Comparison of ENCODE assay signal across 24 mouse cellular contexts in genomic region chr4:34847679-34848309, GRCm38 (mm10). TPM values are rescaled to one million over a fixed set of nuclear protein-coding genes. Genes with fewer than 3 reads are reported as not detected.
DNase-seq lines count a peak whose midpoint lies in the region; ATAC-seq and TF ChIP-seq lines count a peak whose summit lies in the region.
"Had no signal": no experiment of that assay in that cellular context is flagged by ENCODE, and none has a peak within 500 bp of the region (broad histone marks: within the 10 kb centered on the region; RNA-seq: fewer than 3 reads in every experiment).

No protein-coding gene starts in this region.

- peak; percentile 65 for ATAC-seq in lung, postnatal 0 days
- peak; percentile 40 to 69; a peak in 3 of 4 replicates for ATAC-seq in hematopoietic stem cell, adult 5-6 weeks (replicated peaks in 1 of 2; ENCODE audit: insufficient read depth in 1 of 2, low FRiP score in 2 of 2, low TSS enrichment in 1 of 2, low read depth in 1 of 2, poor library complexity in 2 of 2, severe bottlenecking in 2 of 2)
- ATAC-seq in midbrain, embryonic 14.5 days (ENCODE audit: low FRiP score, low TSS enrichment): no peak
- ATAC-seq: forebrain, embryonic 16.5 days had no signal

- peaks cover 5% of the 10 kb centered on the region; the same call in 1 of the 2 replicates for H3K4me1 ChIP-seq in lung, postnatal 0 days (ENCODE audit: insufficient read depth, low read depth, low read length)
- H3K4me1 ChIP-seq in midbrain, embryonic 14.5 days (ENCODE audit: control insufficient read depth, insufficient read depth, low read length): peaks cover 3% of the 10 kb centered on the region; the same call in 1 of the 2 replicates
- H3K4me1 ChIP-seq in cerebellum, adult 2 months (ENCODE audit: control insufficient read depth, insufficient read depth, low read length): peaks cover 8% of the 10 kb centered on the region; the same call in 1 of the 2 replicates

- peak; percentile 44 for DNase-seq in lung, postnatal 0 days (ENCODE audit: low spot score)
- no peak for DNase-seq in lung, postnatal 10 days
- peak; percentile 30 to 38 for DNase-seq in thymus, adult 18-20 months
- DNase-seq in midbrain, embryonic 14.5 days: no peak
- DNase-seq in kidney, postnatal 36 days: no peak
- no peak for DNase-seq in cerebellum, adult 2 months
- DNase-seq: adrenal gland, postnatal 25 days; B cell, adult 2 months; cerebellum, adult 9-11 months; gastrocnemius, adult 2 months had no signal

- no peak for TF ChIP-seq CTCF in lung, postnatal 0 days (IDR thresholded peaks at IDR 0.05)
- no peak for TF ChIP-seq CTCF in cerebellum, adult 2 months (IDR thresholded peaks at IDR 0.05; ENCODE audit: borderline replicate concordance, insufficient read depth, low read depth, low read length)

- WGBS in lung, postnatal 0 days: 67% methylated on average over 6 of the region's 6 CpGs
- WGBS in midbrain, embryonic 14.5 days: 95% methylated on average over 6 of the region's 6 CpGs
- WGBS in cerebellum, adult 2 months: 89% methylated on average over 6 of the region's 6 CpGs

- no peak overlapping the region for H3K4me3 ChIP-seq in lung, postnatal 0 days (ENCODE audit: low read depth, low read length)
- H3K4me3 ChIP-seq in midbrain, embryonic 14.5 days (replicated peaks; ENCODE audit: low read depth, low read length): no peak overlapping the region
- H3K4me3 ChIP-seq in cerebellum, adult 2 months (replicated peaks; ENCODE audit: insufficient read depth, low read depth, low read length): no peak overlapping the region
- H3K4me3 ChIP-seq: gastrocnemius, adult 2 months; limb, embryonic 13.5 days had no signal

- H3K4me2 ChIP-seq in lung, postnatal 0 days (replicated peaks; ENCODE audit: low read depth, low read length): no peak overlapping the region
- H3K4me2 ChIP-seq in midbrain, embryonic 14.5 days (ENCODE audit: low read length): no peak overlapping the region
- H3K4me2 ChIP-seq: limb, embryonic 13.5 days had no signal

- no peak for TF ChIP-seq POLR2A in cerebellum, adult 2 months (IDR thresholded peaks at IDR 0.05; ENCODE audit: borderline replicate concordance, insufficient read depth, low read length)

- H3K27ac ChIP-seq in lung, postnatal 0 days (ENCODE audit: low read length): peak overlapping the region; percentile 26; the same call in 1 of the 2 replicates
- no peak overlapping the region for H3K27ac ChIP-seq in midbrain, embryonic 14.5 days (replicated peaks; ENCODE audit: low read depth, low read length)
- no peak overlapping the region for H3K27ac ChIP-seq in cerebellum, adult 2 months (ENCODE audit: insufficient read depth, low read length)
- H3K27ac ChIP-seq: gastrocnemius, adult 2 months; limb, embryonic 13.5 days; macrophage had no signal

- TF ChIP-seq EP300 in lung, postnatal 0 days (IDR thresholded peaks at IDR 0.05): no peak

- no peaks in the 10 kb centered on the region for H3K36me3 ChIP-seq in lung, postnatal 0 days (ENCODE audit: insufficient read depth, low read length)
- H3K36me3 ChIP-seq in midbrain, embryonic 14.5 days (ENCODE audit: control insufficient read depth, insufficient read depth, low read length): peaks cover 3% of the 10 kb centered on the region; the same call in 1 of the 2 replicates

- H3K9me3 ChIP-seq in lung, postnatal 0 days (ENCODE audit: low read length): no peaks in the 10 kb centered on the region
- H3K9me3 ChIP-seq in midbrain, embryonic 14.5 days (ENCODE audit: control insufficient read depth, low read length): no peaks in the 10 kb centered on the region
- H3K9me3 ChIP-seq: limb, embryonic 13.5 days had no signal

- no peaks in the 10 kb centered on the region for H3K27me3 ChIP-seq in lung, postnatal 0 days (replicated peaks; ENCODE audit: insufficient read depth, low read length)
- H3K27me3 ChIP-seq in midbrain, embryonic 14.5 days (ENCODE audit: control insufficient read depth, insufficient read depth, low read length): no peaks in the 10 kb centered on the region
- H3K27me3 ChIP-seq in cerebellum, adult 2 months (ENCODE audit: control insufficient read depth, insufficient read depth, low read length): no peaks in the 10 kb centered on the region
- H3K27me3 ChIP-seq: limb, embryonic 13.5 days had no signal

- H3K9ac ChIP-seq in lung, postnatal 0 days (replicated peaks; ENCODE audit: low read depth): no peak overlapping the region
- no peak overlapping the region for H3K9ac ChIP-seq in midbrain, embryonic 14.5 days (replicated peaks; ENCODE audit: low read length)
- H3K9ac ChIP-seq: limb, embryonic 13.5 days had no signal

RNA-seq across cellular contexts. Expression of gene Zfp292, which starts 35.0 kb away (rescaled TPM):
- 9.0 and 10.3 TPM in 2 replicates for polyA plus RNA-seq in lung, postnatal 0 days (2015; fragmentation: Nextera tagmentation; extraction: Ambion mirVana)
- total RNA-seq in hematopoietic stem cell, adult 5-6 weeks (2017): 65.7 and 68.7 TPM in 2 replicates
- 39.6 and 52.8 TPM in 2 replicates for polyA plus RNA-seq in midbrain, embryonic 14.5 days (2014; fragmentation: Nextera tagmentation; extraction: Ambion mirVana)
- polyA plus RNA-seq in cerebellum, adult 2 months (2012; rRNA removed): 8.9 and 9.4 TPM in 2 replicates

RNA-seq across cellular contexts. Expression of gene Cga, which starts 45.8 kb away (rescaled TPM):
- polyA plus RNA-seq in lung, postnatal 0 days (2015; fragmentation: Nextera tagmentation; extraction: Ambion mirVana): not detected in 2 replicates
- not detected in 2 replicates for total RNA-seq in hematopoietic stem cell, adult 5-6 weeks (2017)
- polyA plus RNA-seq in midbrain, embryonic 14.5 days (2014; fragmentation: Nextera tagmentation; extraction: Ambion mirVana): not detected in 2 replicates
- polyA plus RNA-seq in cerebellum, adult 2 months (2012; rRNA removed): not detected in 2 replicates
- total RNA-seq: adrenal gland, postnatal 25 days; gastrocnemius, adult 2 months; heart, adult 8-10 months; heart, postnatal 25 days; layer of hippocampus, adult 8-10 months; MEL had no signal
- polyA plus RNA-seq: forebrain, embryonic 16.5 days; intestine, embryonic 14.5 days; kidney, embryonic 16.5 days; limb, embryonic 13.5 days; liver, embryonic 16.5 days; macrophage; neural tube, embryonic 14.5 days; small intestine, adult 2 months; stomach, embryonic 16.5 days had no signal

Comparison
In these comparisons a context has a peak if more than half of its experiments do, and no peak if none do; other contexts are left out.
1. DNase-seq: peak in lung, postnatal 0 days (single experiment) and thymus, adult 18-20 months (2 of 2); none in lung, postnatal 10 days (single experiment), midbrain, embryonic 14.5 days (single experiment), kidney, postnatal 36 days (0 of 2) and cerebellum, adult 2 months (0 of 2).